Mouse (Mus musculus) MEL (cell line): ENCODE measurements around the gene Hsf5. TPM values are rescaled to one million over a fixed set of nuclear protein-coding genes. Genes with fewer than 3 reads are reported as not detected.

Experiments used
- DNase-seq: peaks from one replicate; pipeline ENCODE4 v3.0.0; 2011; ENCODE audit warnings: low read depth, low spot score
- H3K27ac ChIP-seq: 2 replicates; pipeline ENCODE4 v1.5.1; 2012; ENCODE audit warnings: low read depth, mild to moderate bottlenecking, control low read depth, low read length, moderate library complexity; ENCODE audit not compliant: control insufficient read depth
- H3K27me3 ChIP-seq, 2 experiments: fragments of 150-350 bp in 1 of 2; sonication (generic) in 1 of 2; 2 replicates each; pipeline ENCODE4 v1.6.1; 2012; ENCODE audit warnings: low read length in 2 of 2, mild to moderate bottlenecking in 2 of 2, improper control_type of control experiment in 1 of 2, moderate library complexity in 1 of 2; ENCODE audit not compliant: insufficient read depth in 2 of 2, control insufficient read depth in 1 of 2
- H3K36me3 ChIP-seq, 2 experiments: 2 replicates each; pipeline ENCODE4 v1.6.1; 2012 to 2014; ENCODE audit warnings: low read length in 2 of 2, improper control_type of control experiment in 1 of 2, inconsistent platforms in 1 of 2, mild to moderate bottlenecking in 1 of 2; ENCODE audit not compliant: insufficient read depth in 2 of 2, control insufficient read depth in 1 of 2
- H3K4me1 ChIP-seq, 2 experiments: fragments of 150-350 bp in 1 of 2; sonication (generic) in 1 of 2; 2 replicates each; pipeline ENCODE4 v1.6.1; 2012; ENCODE audit warnings: low read length in 2 of 2, improper control_type of control experiment in 1 of 2, mild to moderate bottlenecking in 1 of 2; ENCODE audit not compliant: insufficient read depth in 2 of 2, control insufficient read depth in 1 of 2
- H3K4me3 ChIP-seq, 2 experiments: fragments of 150-350 bp in 1 of 2; sonication (generic) in 1 of 2; 2 replicates each; pipeline ENCODE4 v1.5.1; 2012; ENCODE audit warnings: low read depth in 2 of 2, low read length in 2 of 2, mild to moderate bottlenecking in 2 of 2, moderate library complexity in 2 of 2, control low read depth in 1 of 2, improper control_type of control experiment in 1 of 2; ENCODE audit not compliant: control insufficient read depth in 1 of 2, insufficient read depth in 1 of 2
- H3K79me2 ChIP-seq: 2 replicates; pipeline ENCODE4 v1.6.1; 2012; ENCODE audit warnings: mild to moderate bottlenecking, low read length, moderate library complexity; ENCODE audit not compliant: control insufficient read depth, poor library complexity, insufficient read depth
- H3K9ac ChIP-seq: 2 replicates; pipeline ENCODE4 v1.6.1; 2012; ENCODE audit warnings: low read depth, mild to moderate bottlenecking, control low read depth, low read length, moderate library complexity; ENCODE audit not compliant: control insufficient read depth, poor library complexity, severe bottlenecking
- H3K9me3 ChIP-seq: fragments of 150-350 bp; sonication (generic); replicated peaks from 2 replicates; pipeline ENCODE4 v1.6.1; 2012; ENCODE audit warnings: mild to moderate bottlenecking, low read length, improper control_type of control experiment, moderate library complexity; ENCODE audit not compliant: insufficient read depth
- BHLHE40 ChIP-seq: IDR thresholded peaks from 2 replicates; pipeline ENCODE4 v1.6.1; 2012; ENCODE audit warnings: low read depth, mild to moderate bottlenecking, inconsistent platforms, low read length, improper control_type of control experiment, borderline replicate concordance
- CHD2 ChIP-seq: IDR thresholded peaks from 2 replicates; pipeline ENCODE4 v1.6.1; 2011; ENCODE audit warnings: low read length, improper control_type of control experiment
- CTCF ChIP-seq, 3 experiments: IDR thresholded peaks in 2 of 3; conservative IDR thresholded peaks in 1 of 3; 2 replicates each; pipeline ENCODE4 v1.5.1; 2011 to 2012; ENCODE audit warnings: low read length in 3 of 3, low read depth in 2 of 3, mild to moderate bottlenecking in 2 of 3, improper control_type of control experiment in 1 of 3, inconsistent platforms in 1 of 3, mixed read lengths in 1 of 3, moderate library complexity in 1 of 3; ENCODE audit not compliant: control insufficient read depth in 1 of 3, insufficient read depth in 1 of 3, poor library complexity in 1 of 3, severe bottlenecking in 1 of 3
- EP300 ChIP-seq, 2 experiments: IDR thresholded peaks; 2 replicates each; pipeline ENCODE4 v1.6.1; 2011; ENCODE audit warnings: improper control_type of control experiment in 2 of 2, low read length in 2 of 2, low read depth in 1 of 2, mild to moderate bottlenecking in 1 of 2
- ETS1 ChIP-seq: IDR thresholded peaks from 2 replicates; pipeline ENCODE4 v1.6.1; 2012; ENCODE audit warnings: low read depth, mild to moderate bottlenecking, inconsistent platforms, low read length, improper control_type of control experiment, moderate library complexity
- HCFC1 ChIP-seq: IDR thresholded peaks from 2 replicates; pipeline ENCODE4 v1.6.1; 2012; ENCODE audit warnings: low read depth, mild to moderate bottlenecking, inconsistent platforms, low read length, improper control_type of control experiment, moderate library complexity
- MAX ChIP-seq: IDR thresholded peaks from 2 replicates; pipeline ENCODE4 v1.6.1; 2011; ENCODE audit warnings: low read length, improper control_type of control experiment
- MXI1 ChIP-seq: IDR thresholded peaks from 2 replicates; pipeline ENCODE4 v1.6.1; 2011; ENCODE audit warnings: mild to moderate bottlenecking, low read depth, low read length, improper control_type of control experiment
- MYC ChIP-seq: IDR thresholded peaks from 2 replicates; pipeline ENCODE4 v1.6.1; 2011; ENCODE audit warnings: low read depth, mild to moderate bottlenecking, low read length, improper control_type of control experiment, moderate library complexity
- NELFE ChIP-seq: IDR thresholded peaks from 2 replicates; pipeline ENCODE4 v1.6.1; 2011; ENCODE audit warnings: low read depth, low read length, improper control_type of control experiment
- POLR2A ChIP-seq, 2 experiments: IDR thresholded peaks; 2 replicates each; pipeline ENCODE4 v1.6.1; 2011 to 2012; ENCODE audit warnings: low read length in 2 of 2, mild to moderate bottlenecking in 2 of 2, control low read depth in 1 of 2, improper control_type of control experiment in 1 of 2, low read depth in 1 of 2, moderate library complexity in 1 of 2; ENCODE audit not compliant: control insufficient read depth in 1 of 2, insufficient read depth in 1 of 2, poor library complexity in 1 of 2
- POLR2AphosphoS5 ChIP-seq: IDR thresholded peaks from 2 replicates; pipeline ENCODE4 v1.6.1; 2012; ENCODE audit warnings: low read depth, borderline replicate concordance, mild to moderate bottlenecking, inconsistent platforms, low read length, moderate library complexity, mixed read lengths
- SIN3A ChIP-seq: IDR thresholded peaks from 2 replicates; pipeline ENCODE4 v1.6.1; 2012; ENCODE audit warnings: low read length, improper control_type of control experiment, inconsistent platforms
- SMC3 ChIP-seq: IDR thresholded peaks from 2 replicates; pipeline ENCODE4 v1.6.1; 2011; ENCODE audit warnings: low read depth, low read length, improper control_type of control experiment
- TAL1 ChIP-seq: IDR thresholded peaks from 2 replicates; pipeline ENCODE4 v1.6.1; 2012; ENCODE audit warnings: mild to moderate bottlenecking, inconsistent platforms, low read length, moderate library complexity, mixed read lengths
- TBP ChIP-seq: IDR thresholded peaks from 2 replicates; pipeline ENCODE4 v1.8.0; 2011; ENCODE audit warnings: low read depth, low read length, improper control_type of control experiment
- UBTF ChIP-seq: IDR thresholded peaks from 2 replicates; pipeline ENCODE4 v1.6.1; 2012; ENCODE audit warnings: low read depth, mild to moderate bottlenecking, inconsistent platforms, low read length, improper control_type of control experiment, moderate library complexity, borderline replicate concordance; ENCODE audit not compliant: insufficient read depth
- USF1 ChIP-seq: IDR thresholded peaks from 2 replicates; pipeline ENCODE4 v1.6.1; 2014; ENCODE audit warnings: low read depth, mild to moderate bottlenecking, inconsistent platforms, low read length, improper control_type of control experiment, moderate library complexity
- polyA plus RNA-seq, 2 experiments: library from polyadenylated mRNA; stranded (reverse) in 1 of 2; unstranded in 1 of 2; fragments of >175 nt in 1 of 2; fragments of >200 nt in 1 of 2; gene quantifications; 2 replicates each; pipeline versions ENCODE4 v1.2.1 to v1.2.4; 2012; ENCODE audit warnings: low replicate concordance in 2 of 2, low read depth in 1 of 2; ENCODE audit not compliant: insufficient read length in 2 of 2, insufficient read depth in 1 of 2, missing spikeins in 1 of 2
- total RNA-seq: library from RNA; depleted of rRNA; stranded (reverse); fragments of 300-350 nt; gene quantifications from 2 replicates; pipeline ENCODE4 v1.2.3, GENCODE M21; 2012

Hsf5 gene
- total and polyA plus RNA-seq, 3 experiments = 0.03 TPM; not detected in 2

- TF ChIP-seq BHLHE40 (no peak), CTCF (IDR thresholded peaks at IDR 0.05 in 2 of 3, conservative IDR thresholded peaks at IDR 0.05 in 1 of 3; ENCODE audit: control insufficient read depth in 1 of 3, insufficient read depth in 1 of 3, low read depth in 2 of 3, low read length in 3 of 3, poor library complexity in 1 of 3, severe bottlenecking in 1 of 3) (no peak), POLR2A (IDR thresholded peaks at IDR 0.05; ENCODE audit: control insufficient read depth in 1 of 2, insufficient read depth in 1 of 2, low read depth in 1 of 2, low read length in 2 of 2, poor library complexity in 1 of 2) (peak; percentile 41 to 61; a peak in 1 of 4 replicates), MAX (peak; percentile 32; the same call in 1 of the 2 replicates), SIN3A (no peak), NELFE (peak; percentile 44), TBP (peak; percentile 56; the same call in 1 of the 2 replicates), SMC3 (peak; percentile 6; the same call in 1 of the 2 replicates), TAL1 (no peak)
- Histone ChIP-seq H3K79me2 (peaks cover 18% of the 10 kb centered on the region), H3K36me3 (peaks cover 0 to 16% of the 10 kb centered on the region in 2 experiments; a peak in 2 of 4 replicates), H3K9me3 (no peaks in the 10 kb centered on the region), H3K27me3 (peaks cover 6 to 11% of the 10 kb centered on the region in 2 experiments), H3K9ac (peak overlapping the region; percentile 65), H3K27ac (peak overlapping the region; percentile 57), H3K4me1 (peaks cover 3 to 7% of the 10 kb centered on the region in 2 experiments; a peak in 3 of 4 replicates), H3K4me3 (peak overlapping the region; percentile 59 to 64)
- DNase-seq = peak; percentile 74
These were observed 47.6 kb downstream of the Hsf5 start for GRCm38 (mm10) chr11:87664521-87664920.

DNA sequence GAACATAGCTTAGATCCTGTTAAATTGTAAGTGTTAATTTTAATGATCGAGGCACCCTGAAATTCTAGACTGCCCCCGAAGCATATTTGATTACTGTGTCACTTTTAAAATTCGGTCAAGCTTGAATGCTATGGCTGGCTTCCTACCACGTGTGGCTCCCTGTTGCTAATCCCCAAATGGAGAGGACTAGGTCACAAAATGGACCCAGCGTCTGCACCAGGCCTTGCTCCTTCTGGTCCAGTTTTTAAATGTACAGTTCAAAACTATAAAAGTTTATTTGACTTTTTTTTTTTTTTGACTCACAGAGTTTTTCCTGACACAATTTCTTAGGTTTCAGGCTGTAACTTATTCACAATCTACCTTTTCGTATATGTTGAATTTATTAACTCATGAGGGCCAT lies 48.3 kb downstream of the Hsf5 start:
- H3K27ac ChIP-seq = peak overlapping the region; percentile 74
- peak overlapping the region; percentile 28 to 64 for H3K4me3 ChIP-seq
- DNase-seq = peak; percentile 80
- H3K79me2 ChIP-seq = peaks cover 18% of the 10 kb centered on the region
- peaks cover 0 to 16% of the 10 kb centered on the region in 2 experiments; a peak in 2 of 4 replicates for H3K36me3 ChIP-seq
- peaks cover 3 to 7% of the 10 kb centered on the region in 2 experiments; a peak in 3 of 4 replicates for H3K4me1 ChIP-seq
- peak overlapping the region; percentile 64 for H3K9ac ChIP-seq
- peaks cover 6 to 11% of the 10 kb centered on the region in 2 experiments; a peak in 3 of 4 replicates for H3K27me3 ChIP-seq
- no peaks in the 10 kb centered on the region for H3K9me3 ChIP-seq
- peak; percentile 49; the same call in 1 of the 2 replicates for TF ChIP-seq TBP
- TF ChIP-seq POLR2AphosphoS5 = no peak
- peak; percentile 70 for TF ChIP-seq USF1
- peak; percentile 87 for TF ChIP-seq MAX
- peak; percentile 40; the same call in 1 of the 2 replicates for TF ChIP-seq HCFC1
- 0 out of 4 replicates have a peak, but pooled peaks of 1 of the 2 experiments have one; percentile 12 for TF ChIP-seq EP300 (IDR thresholded peaks at IDR 0.05; ENCODE audit: low read depth in 1 of 2, low read length in 2 of 2)
- TF ChIP-seq SIN3A = peak; percentile 73; the same call in 1 of the 2 replicates
- TF ChIP-seq UBTF = no peak
- no peak for TF ChIP-seq CHD2
- no peak for TF ChIP-seq ETS1
- peak; percentile 91 for TF ChIP-seq MYC
- peak; percentile 21; the same call in 1 of the 2 replicates for TF ChIP-seq NELFE
- peak; percentile 82 for TF ChIP-seq MXI1
- no peak for TF ChIP-seq CTCF (IDR thresholded peaks at IDR 0.05 in 2 of 3, conservative IDR thresholded peaks at IDR 0.05 in 1 of 3; ENCODE audit: control insufficient read depth in 1 of 3, insufficient read depth in 1 of 3, low read depth in 2 of 3, low read length in 3 of 3, poor library complexity in 1 of 3, severe bottlenecking in 1 of 3)
- TF ChIP-seq, all 39 proteins: peak for 9
